7 mouse cellular contexts compared by ENCODE assay signal in the genomic region with DNA sequence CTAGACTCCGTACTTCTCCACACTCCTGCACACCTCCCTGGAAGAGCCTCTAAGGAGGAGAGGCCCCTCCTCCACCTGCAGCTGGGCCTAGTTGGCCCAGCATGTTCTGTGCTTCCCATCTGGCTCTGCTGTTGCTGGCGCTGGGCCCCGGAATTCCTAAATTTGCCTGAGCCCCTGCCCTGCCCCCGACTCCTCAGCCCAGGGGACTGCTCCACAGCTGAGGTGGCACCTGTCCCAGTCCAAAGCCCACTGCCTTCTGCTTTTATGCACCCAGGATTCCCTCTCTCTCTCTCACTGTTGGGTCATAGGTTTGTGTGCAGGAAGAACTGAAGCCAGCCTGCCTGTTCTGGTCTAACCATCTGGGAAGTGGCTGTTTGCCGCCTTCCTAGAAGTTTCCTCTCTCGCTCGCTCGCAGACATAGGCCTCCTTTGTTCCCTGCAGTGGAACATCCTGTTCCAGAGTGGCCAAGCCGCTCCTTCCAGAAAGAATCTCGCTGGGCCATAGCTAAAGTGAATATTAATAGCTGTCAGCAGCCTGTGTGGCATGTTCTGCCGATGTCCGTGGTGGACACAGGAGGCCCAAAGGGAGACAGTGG. TPM values are rescaled to one million over a fixed set of nuclear protein-coding genes. Genes with fewer than 3 reads are reported as not detected.
A peak's percentile ranks its signal among the peaks of the same experiment; 100 is the strongest.
DNase-seq lines count a peak whose midpoint lies in the region; ATAC-seq and TF ChIP-seq lines count a peak whose summit lies in the region.

No protein-coding gene starts in this region.

- no peak for TF ChIP-seq CTCF in gastrocnemius, adult 2 months (IDR thresholded peaks at IDR 0.05)

- intact Hi-C loops in gastrocnemius, adult 2 months (cut with DNase I): no loop called here

- peak overlapping the region; percentile 7; the same call in 1 of the 2 replicates for H3K27ac ChIP-seq in midbrain, embryonic 16.5 days (ENCODE audit: low read length)
- H3K27ac ChIP-seq in midbrain, embryonic 13.5 days: no peak overlapping the region; the same call in 1 of the 2 replicates
- H3K27ac ChIP-seq in gastrocnemius, adult 2 months: peak overlapping the region; percentile 100
- 0 out of 2 replicates have a peak overlapping the region, but pooled peaks have one; percentile 14 for H3K27ac ChIP-seq in hindbrain, embryonic 16.5 days (ENCODE audit: low read depth, low read length)
- peak overlapping the region; percentile 11; the same call in 1 of the 2 replicates for H3K27ac ChIP-seq in limb, embryonic 11.5 days (replicated peaks; ENCODE audit: low read depth, low read length)

- WGBS in midbrain, embryonic 16.5 days: 68% methylated on average over 12 of the region's 12 CpGs
- 73% methylated on average over 12 of the region's 12 CpGs for WGBS in midbrain, embryonic 13.5 days
- 35% methylated on average over 12 of the region's 12 CpGs for WGBS in hindbrain, embryonic 16.5 days
- 63% methylated on average over 12 of the region's 12 CpGs for WGBS in limb, embryonic 11.5 days

- no peaks in the 10 kb centered on the region for H3K4me1 ChIP-seq in midbrain, embryonic 16.5 days (ENCODE audit: control insufficient read depth, insufficient read depth, low read length)
- H3K4me1 ChIP-seq in midbrain, embryonic 13.5 days (replicated peaks): peaks cover 6% of the 10 kb centered on the region; the same call in 1 of the 2 replicates
- H3K4me1 ChIP-seq in hindbrain, embryonic 16.5 days (ENCODE audit: control insufficient read depth, insufficient read depth, low read depth, low read length): peaks cover 10% of the 10 kb centered on the region
- 0 out of 2 replicates have a peak, but pooled peaks cover 9% of the 10 kb centered on the region for H3K4me1 ChIP-seq in limb, embryonic 11.5 days (ENCODE audit: control insufficient read depth, insufficient read depth, low read length)

- H3K36me3 ChIP-seq in midbrain, embryonic 16.5 days (ENCODE audit: control insufficient read depth, insufficient read depth, low read length): no peaks in the 10 kb centered on the region
- peaks cover 3% of the 10 kb centered on the region; the same call in 1 of the 2 replicates for H3K36me3 ChIP-seq in midbrain, embryonic 13.5 days
- no peaks in the 10 kb centered on the region for H3K36me3 ChIP-seq in hindbrain, embryonic 16.5 days (ENCODE audit: control insufficient read depth, insufficient read depth, low read length)
- H3K36me3 ChIP-seq in limb, embryonic 11.5 days (ENCODE audit: control insufficient read depth, insufficient read depth, low read length): no peaks in the 10 kb centered on the region

- DNase-seq in gastrocnemius, adult 2 months: peak; percentile 76
- peak; percentile 24 for DNase-seq in limb, embryonic 11.5 days (ENCODE audit: low spot score)
- peak; percentile 58 to 63 for DNase-seq in right cerebral cortex, postnatal 36 days (ENCODE audit: low spot score in 2 of 2)

- H3K4me3 ChIP-seq in midbrain, embryonic 16.5 days (ENCODE audit: low read depth, low read length): no peak overlapping the region
- no peak overlapping the region for H3K4me3 ChIP-seq in midbrain, embryonic 13.5 days (replicated peaks)
- H3K4me3 ChIP-seq in gastrocnemius, adult 2 months: peak overlapping the region; percentile 51
- H3K4me3 ChIP-seq in hindbrain, embryonic 16.5 days (ENCODE audit: low read length): no peak overlapping the region
- no peak overlapping the region for H3K4me3 ChIP-seq in limb, embryonic 11.5 days (ENCODE audit: low read depth, low read length)

- H3K9ac ChIP-seq in midbrain, embryonic 16.5 days (ENCODE audit: low read depth, low read length): no peak overlapping the region
- H3K9ac ChIP-seq in midbrain, embryonic 13.5 days (replicated peaks): no peak overlapping the region
- no peak overlapping the region for H3K9ac ChIP-seq in hindbrain, embryonic 16.5 days (ENCODE audit: low read depth, low read length)
- no peak overlapping the region; the same call in 1 of the 2 replicates for H3K9ac ChIP-seq in limb, embryonic 11.5 days (ENCODE audit: low read length)

- H3K9me3 ChIP-seq in midbrain, embryonic 16.5 days (replicated peaks; ENCODE audit: control insufficient read depth, low read length, poor library complexity, severe bottlenecking): no peaks in the 10 kb centered on the region
- H3K9me3 ChIP-seq in midbrain, embryonic 13.5 days: no peaks in the 10 kb centered on the region
- H3K9me3 ChIP-seq in hindbrain, embryonic 16.5 days (ENCODE audit: control insufficient read depth, low read length): no peaks in the 10 kb centered on the region
- no peaks in the 10 kb centered on the region for H3K9me3 ChIP-seq in limb, embryonic 11.5 days (ENCODE audit: control insufficient read depth, low read length)

- H3K27me3 ChIP-seq in midbrain, embryonic 16.5 days (ENCODE audit: control insufficient read depth, insufficient read depth, low read depth, low read length): no peaks in the 10 kb centered on the region
- H3K27me3 ChIP-seq in midbrain, embryonic 13.5 days: no peaks in the 10 kb centered on the region
- no peaks in the 10 kb centered on the region for H3K27me3 ChIP-seq in hindbrain, embryonic 16.5 days (replicated peaks; ENCODE audit: control insufficient read depth, insufficient read depth, low read length)
- no peaks in the 10 kb centered on the region for H3K27me3 ChIP-seq in limb, embryonic 11.5 days (ENCODE audit: control insufficient read depth, insufficient read depth, low read length)

- no peak for ATAC-seq in midbrain, embryonic 16.5 days
- ATAC-seq in midbrain, embryonic 13.5 days: no peak
- peak; percentile 62 for ATAC-seq in hindbrain, embryonic 16.5 days
- ATAC-seq in limb, embryonic 11.5 days (ENCODE audit: insufficient number of reproducible peaks, low FRiP score, low TSS enrichment, low read depth): no peak
- ATAC-seq in erythroid progenitor cell, adult 5-6 weeks (replicated peaks; ENCODE audit: low FRiP score, poor library complexity, severe bottlenecking): no peak

- H3K4me2 ChIP-seq in midbrain, embryonic 16.5 days (ENCODE audit: low read length): no peak overlapping the region
- no peak overlapping the region for H3K4me2 ChIP-seq in midbrain, embryonic 13.5 days (replicated peaks)
- no peak overlapping the region for H3K4me2 ChIP-seq in hindbrain, embryonic 16.5 days (ENCODE audit: low read length)
- H3K4me2 ChIP-seq in limb, embryonic 11.5 days (ENCODE audit: low read depth, severe bottlenecking): no peak overlapping the region

RNA-seq across cellular contexts. Expression of gene Klf15, which starts 8.7 kb away (rescaled TPM):
- 12.6 and 17.5 TPM in 2 replicates for polyA plus RNA-seq in midbrain, embryonic 16.5 days (2015; fragmentation: Nextera tagmentation; extraction: Ambion mirVana)
- 8.7 and 9.0 TPM in 2 replicates for polyA plus RNA-seq in midbrain, embryonic 13.5 days (2015; fragmentation: Nextera tagmentation; extraction: Ambion mirVana)
- 10 to 100 TPM; 54.4 to 64.4 TPM for total RNA-seq in gastrocnemius, adult 2 months (2021)
- 20.9 and 25.1 TPM in 2 replicates for polyA plus RNA-seq in hindbrain, embryonic 16.5 days (2015; fragmentation: Nextera tagmentation; extraction: Ambion mirVana)
- 3.6 and 3.8 TPM in 2 replicates for polyA plus RNA-seq in limb, embryonic 11.5 days (2014; fragmentation: Nextera tagmentation; extraction: Ambion mirVana)
- total RNA-seq in erythroid progenitor cell, adult 5-6 weeks (2015; ENCODE audit: low replicate concordance): not detected in 2 replicates
- 0.08 and 0.39 TPM in 2 replicates for total RNA-seq in erythroid progenitor cell, adult 5-6 weeks (2017; ENCODE audit: low replicate concordance)

RNA-seq across cellular contexts. Expression of gene Aldh1l1, which starts 15.2 kb away (rescaled TPM):
- 46.5 and 72.2 TPM in 2 replicates for polyA plus RNA-seq in midbrain, embryonic 16.5 days (2015; fragmentation: Nextera tagmentation; extraction: Ambion mirVana)
- polyA plus RNA-seq in midbrain, embryonic 13.5 days (2015; fragmentation: Nextera tagmentation; extraction: Ambion mirVana): 28.3 and 30.8 TPM in 2 replicates
- total RNA-seq in gastrocnemius, adult 2 months (2021): 1 to 10 TPM; 3.6 to 5.3 TPM
- 89.0 and 101 TPM in 2 replicates for polyA plus RNA-seq in hindbrain, embryonic 16.5 days (2015; fragmentation: Nextera tagmentation; extraction: Ambion mirVana)
- polyA plus RNA-seq in limb, embryonic 11.5 days (2014; fragmentation: Nextera tagmentation; extraction: Ambion mirVana): 0.57 and 1.4 TPM in 2 replicates
- total RNA-seq in erythroid progenitor cell, adult 5-6 weeks (2015; ENCODE audit: low replicate concordance): 1.1 TPM in 1 of 2 replicates, not detected in the other
- 1.8 TPM in 1 of 2 replicates, not detected in the other for total RNA-seq in erythroid progenitor cell, adult 5-6 weeks (2017; ENCODE audit: low replicate concordance)

RNA-seq across cellular contexts. Expression of gene Cfap100, which starts 42.4 kb away (rescaled TPM):
- polyA plus RNA-seq in midbrain, embryonic 16.5 days (2015; fragmentation: Nextera tagmentation; extraction: Ambion mirVana): 8.4 TPM in 2 replicates
- polyA plus RNA-seq in midbrain, embryonic 13.5 days (2015; fragmentation: Nextera tagmentation; extraction: Ambion mirVana): 6.7 and 8.4 TPM in 2 replicates
- under 1 TPM; 0.11 to 0.13 TPM for total RNA-seq in gastrocnemius, adult 2 months (2021)
- 7.5 and 10.3 TPM in 2 replicates for polyA plus RNA-seq in hindbrain, embryonic 16.5 days (2015; fragmentation: Nextera tagmentation; extraction: Ambion mirVana)
- 0.57 and 0.91 TPM in 2 replicates for polyA plus RNA-seq in limb, embryonic 11.5 days (2014; fragmentation: Nextera tagmentation; extraction: Ambion mirVana)
- total RNA-seq in erythroid progenitor cell, adult 5-6 weeks (2015; ENCODE audit: low replicate concordance): not detected in 2 replicates
- not detected in 2 replicates for total RNA-seq in erythroid progenitor cell, adult 5-6 weeks (2017; ENCODE audit: low replicate concordance)

Comparison
In these comparisons a context has a peak if more than half of its experiments do, and no peak if none do; other contexts are left out.
1. DNase-seq: peak in every context shown above with its lines; median percentile 76 in gastrocnemius, adult 2 months; 60 in right cerebral cortex, postnatal 36 days; 24 in limb, embryonic 11.5 days.
2. RNA of gene Aldh1l1, which starts 15.2 kb away (polyA plus RNA-seq): 89.0 to 101 TPM in hindbrain, embryonic 16.5 days, 46.5 to 72.2 TPM in midbrain, embryonic 16.5 days and 28.3 to 30.8 TPM in midbrain, embryonic 13.5 days; 0.57 to 1.4 TPM in limb, embryonic 11.5 days; every median in the first group is over 10 times any median in the second.